Mouse (Mus musculus): Measurements from ENCODE around the gene Kcna5. TPM values are rescaled to one million over a fixed set of nuclear protein-coding genes. Genes with fewer than 3 reads are reported as not detected.

Gene Kcna5
- total RNA-seq (2021), result 10 to 100 TPM in 1 of 2 experiments, 1 to 10 TPM in 1; 3.8 to 10.3 TPM
- long read RNA-seq, experiment 1, transcript Kcna5-201 (1 exons, 2,862 nt), result major isoform, 19 of 20 reads
- long read RNA-seq, experiment 1, partial matches to known transcripts, result 0 of 20 reads
- long read RNA-seq, experiment 1, other reads (novel, unspliced or antisense), result 1 of 20 reads
- long read RNA-seq, experiment 2, transcript Kcna5-201 (1 exons, 2,862 nt), result major isoform, 9 of 9 reads
- long read RNA-seq, experiment 2, partial matches to known transcripts, result 0 of 9 reads
- long read RNA-seq, experiment 2, other reads (novel, unspliced or antisense), result 0 of 9 reads

DNA sequence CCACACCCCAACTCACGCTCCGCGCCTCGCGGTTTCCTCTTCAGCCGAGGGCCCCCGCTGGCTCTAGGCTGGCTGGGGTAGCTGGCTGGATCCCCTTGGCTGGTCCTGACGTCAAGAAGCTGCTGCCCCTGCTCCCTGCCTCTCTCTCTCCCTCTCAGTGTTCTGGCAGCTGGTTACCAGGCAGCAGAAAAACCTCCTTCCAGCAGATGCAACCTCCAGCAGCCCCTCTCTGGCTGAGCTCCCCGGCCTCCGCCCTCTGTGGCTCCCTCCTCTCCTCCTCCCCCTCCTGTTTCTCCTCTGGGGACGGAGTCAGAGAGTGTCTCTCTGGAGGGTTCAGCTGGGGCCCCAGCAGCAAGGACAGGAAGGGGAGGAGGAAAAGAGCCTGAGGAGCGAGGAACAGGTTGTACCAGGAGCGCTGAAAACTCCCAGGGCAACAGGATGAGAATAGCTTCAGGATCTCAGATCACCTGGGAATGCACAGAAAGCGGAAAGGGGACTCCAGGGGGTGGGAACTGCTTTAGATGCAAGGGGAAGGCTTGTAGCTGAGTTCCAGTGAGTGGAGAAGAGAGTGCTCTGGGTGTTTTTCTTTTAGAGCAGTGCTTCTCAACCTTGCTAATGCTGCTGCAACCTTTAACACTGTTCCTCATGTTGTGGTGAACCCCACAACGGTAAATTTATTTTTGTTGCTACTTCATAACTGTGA lies at the start of gene Kcna5:
TSS of gene Kcna5 (minus strand) at position 205 of the 703 bp plus-strand sequence.
- H3K27ac ChIP-seq, result peak within 1 kb of the TSS; percentile 87
- intact Hi-C loops (cut with DNase I), result no loop called here
- no peak for TF ChIP-seq CTCF (IDR thresholded peaks at IDR 0.05)
- H3K4me3 ChIP-seq, result peak within 1 kb of the TSS; percentile 70
- DNase-seq, result peak; percentile 62

DNA sequence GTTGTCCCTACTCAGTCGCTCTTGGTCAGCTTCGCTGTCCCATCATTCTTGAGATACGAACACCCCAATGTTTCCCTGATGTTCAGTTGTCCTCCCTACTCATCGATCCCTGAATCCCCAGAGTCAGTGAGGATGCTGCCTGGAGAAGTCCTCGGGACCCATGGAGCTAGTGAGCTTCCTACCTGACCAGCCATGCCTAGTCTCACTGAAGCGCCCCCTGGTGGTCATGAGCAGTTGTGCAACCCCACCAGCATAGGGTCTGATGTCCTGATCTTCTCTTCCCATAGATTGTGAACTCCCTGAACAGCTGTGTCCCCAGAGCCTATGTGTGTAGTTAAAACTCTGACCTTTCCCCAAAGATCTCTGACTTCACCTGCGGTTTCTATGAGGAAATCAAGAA lies 47.9 kb upstream of the Kcna5 start:
- Histone ChIP-seq H3K4me3 (no peak overlapping the region), H3K27ac (no peak overlapping the region)
- peak; percentile 84 for TF ChIP-seq CTCF (IDR thresholded peaks at IDR 0.05)
- intact Hi-C loops (cut with DNase I), result no loop called here
- peak; percentile 39 for DNase-seq

DNA sequence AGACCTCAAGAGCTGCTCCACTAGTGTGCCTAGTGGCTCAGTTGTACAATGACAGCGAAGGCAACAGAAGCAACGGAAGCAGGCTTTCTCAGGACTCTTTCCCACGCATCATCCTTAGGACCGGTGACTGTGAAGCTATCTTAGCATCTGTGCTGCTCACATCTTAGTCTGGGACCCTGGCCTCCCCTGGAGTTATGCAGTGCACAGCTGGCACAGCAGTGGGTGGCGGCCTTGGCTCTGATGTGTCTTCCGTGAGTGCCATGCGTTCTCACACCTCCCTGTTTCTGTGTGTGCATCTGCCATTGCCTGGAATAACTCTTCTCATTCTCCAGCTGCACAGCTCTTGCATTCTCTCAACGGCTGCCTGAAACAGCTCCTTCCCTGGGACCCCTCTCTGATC lies 46.4 kb upstream of the Kcna5 start:
- no peak for TF ChIP-seq CTCF (IDR thresholded peaks at IDR 0.05)
- H3K4me3 ChIP-seq, result no peak overlapping the region
- intact Hi-C loops (cut with DNase I), result no loop called here
- DNase-seq, result no peak
- no peak overlapping the region for H3K27ac ChIP-seq

DNA sequence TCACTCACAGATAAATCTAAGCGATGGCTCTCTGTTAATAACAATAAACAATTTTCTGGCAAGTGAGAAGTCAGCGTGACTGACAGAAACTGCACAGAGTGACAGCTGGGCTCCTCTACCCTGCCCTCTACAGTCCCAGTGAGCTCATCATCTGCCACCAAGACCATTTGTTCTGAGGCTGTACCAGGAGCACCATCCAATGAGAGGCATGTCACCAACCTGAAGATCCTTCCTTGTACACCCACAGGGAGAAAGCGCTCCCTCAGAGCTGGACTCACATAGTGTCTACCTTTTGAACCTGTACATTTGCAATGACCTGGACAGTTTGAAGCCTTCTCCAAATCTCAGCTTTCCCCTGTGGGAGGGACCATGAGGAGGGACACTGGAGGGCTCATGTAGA lies 45.4 kb upstream of the Kcna5 start:
- DNase-seq, result no peak
- TF ChIP-seq CTCF (IDR thresholded peaks at IDR 0.05), result no peak
- Histone ChIP-seq H3K27ac (no peak overlapping the region), H3K4me3 (no peak overlapping the region)
- intact Hi-C loops (cut with DNase I), result no loop called here

DNA sequence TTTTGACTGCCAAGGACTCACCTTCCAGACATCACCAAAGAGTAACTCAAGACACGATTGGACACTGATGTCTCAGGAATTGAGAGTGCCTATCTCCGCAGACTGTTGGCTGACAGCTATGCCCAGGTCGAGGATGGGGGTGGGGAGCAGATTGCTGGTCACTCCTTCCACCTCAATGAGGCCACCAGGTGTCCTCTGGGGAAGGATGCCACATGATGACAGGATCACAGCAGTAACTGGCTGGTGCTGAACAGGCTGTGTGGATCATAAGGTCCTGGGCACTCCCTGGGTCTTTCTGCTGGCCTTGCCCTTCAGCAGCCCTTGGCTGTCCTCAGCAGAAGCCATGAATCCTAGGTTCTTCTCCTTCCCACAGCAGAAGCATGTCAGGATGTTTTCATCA lies 42.2 kb upstream of the Kcna5 start:
- Histone ChIP-seq H3K27ac (no peak overlapping the region), H3K4me3 (no peak overlapping the region)
- no peak for DNase-seq
- intact Hi-C loops (cut with DNase I), result no loop called here
- no peak for TF ChIP-seq CTCF (IDR thresholded peaks at IDR 0.05)

DNA sequence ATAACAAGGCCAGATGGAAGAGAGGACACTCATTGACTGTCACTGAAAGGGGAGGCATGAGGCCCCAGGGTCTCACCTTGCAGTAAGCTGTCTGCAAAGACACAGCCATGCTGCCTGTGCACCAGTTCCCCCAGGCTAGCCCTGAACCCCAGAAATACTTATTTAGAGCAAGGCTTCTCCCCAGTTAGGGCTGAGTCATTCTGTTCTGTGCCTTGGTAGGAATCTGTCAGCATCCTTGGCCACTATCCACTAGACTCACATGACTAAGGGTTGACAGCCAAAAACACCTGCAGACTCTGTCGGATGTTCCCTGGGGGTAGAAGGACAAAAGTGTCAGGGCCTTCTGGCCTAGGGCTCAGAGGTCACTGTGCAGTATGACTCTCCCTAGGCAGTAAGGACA lies 41.4 kb upstream of the Kcna5 start:
- DNase-seq, result no peak
- intact Hi-C loops (cut with DNase I), result no loop called here

DNA sequence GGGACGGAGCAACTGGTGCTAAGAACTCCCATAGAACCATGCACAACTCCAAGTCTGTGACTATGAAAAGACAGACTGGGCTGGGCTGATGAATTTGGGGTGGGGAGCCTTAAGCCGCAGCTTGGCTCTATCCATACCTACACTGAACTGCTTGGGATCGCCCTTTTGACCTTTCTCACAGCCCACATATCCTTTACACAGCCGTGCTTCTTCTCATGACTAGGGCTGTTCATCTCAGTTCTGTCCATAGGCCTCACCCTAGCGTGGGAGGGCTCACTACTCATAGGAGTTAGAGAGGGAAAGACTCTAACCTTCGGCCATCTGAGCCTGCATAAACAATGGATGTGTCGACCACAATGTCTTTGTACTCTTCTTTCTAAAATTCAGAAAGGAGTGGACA lies 39.6 kb upstream of the Kcna5 start:
- Histone ChIP-seq H3K4me3 (no peak overlapping the region), H3K27ac (no peak overlapping the region)
- no peak for DNase-seq
- intact Hi-C loops (cut with DNase I), result no loop called here
- no peak for TF ChIP-seq CTCF (IDR thresholded peaks at IDR 0.05)

More for the DNA sequence above, 41.4 kb upstream of the Kcna5 start:
- Histone ChIP-seq H3K4me3 (no peak overlapping the region), H3K27ac (no peak overlapping the region)
- no peak for TF ChIP-seq CTCF (IDR thresholded peaks at IDR 0.05)

DNA sequence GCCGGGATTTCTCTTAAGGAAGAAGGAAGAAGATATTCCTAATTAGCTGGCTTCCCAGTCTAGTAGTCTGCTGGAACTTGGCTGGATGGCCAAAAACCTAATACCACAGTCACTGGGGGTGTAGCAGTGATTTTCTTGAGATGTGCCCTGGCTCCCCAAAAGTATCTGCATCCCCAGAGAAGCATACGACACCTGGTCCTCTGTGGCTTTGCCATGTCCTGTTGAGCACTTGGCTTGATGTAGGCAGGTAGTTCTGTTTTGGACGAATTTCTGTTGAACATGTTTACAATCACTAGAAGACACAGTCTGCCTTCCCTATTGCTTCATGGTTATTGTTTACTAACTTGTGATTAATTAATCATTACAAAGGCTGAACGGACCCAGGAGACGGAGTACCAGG lies 37.8 kb upstream of the Kcna5 start:
- Histone ChIP-seq H3K4me3 (no peak overlapping the region), H3K27ac (no peak overlapping the region)
- intact Hi-C loops (cut with DNase I), result no loop called here
- no peak for TF ChIP-seq CTCF (IDR thresholded peaks at IDR 0.05)
- DNase-seq, result no peak

DNA sequence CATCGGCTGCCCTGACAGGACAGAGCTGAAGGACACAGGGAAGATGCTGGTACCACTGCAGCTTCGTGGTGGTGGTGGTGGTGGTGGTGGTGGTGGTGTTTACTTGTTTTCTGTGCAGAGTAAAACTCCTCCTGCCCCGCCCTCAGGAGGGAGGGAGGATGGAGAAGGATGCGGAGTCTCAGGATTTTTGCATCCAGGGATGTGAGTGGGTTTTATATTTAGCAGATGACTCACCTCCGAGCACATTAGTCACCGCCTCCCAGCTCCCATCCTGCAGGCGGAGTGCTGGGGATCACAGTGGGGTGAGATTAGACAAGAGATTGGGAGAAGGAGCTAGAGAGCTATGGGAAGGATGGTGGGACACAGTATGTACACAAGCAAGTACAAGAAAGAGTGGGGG lies 34.6 kb upstream of the Kcna5 start:
- intact Hi-C loops (cut with DNase I), result no loop called here
- Histone ChIP-seq H3K27ac (no peak overlapping the region), H3K4me3 (no peak overlapping the region)
- no peak for DNase-seq
- no peak for TF ChIP-seq CTCF (IDR thresholded peaks at IDR 0.05)

DNA sequence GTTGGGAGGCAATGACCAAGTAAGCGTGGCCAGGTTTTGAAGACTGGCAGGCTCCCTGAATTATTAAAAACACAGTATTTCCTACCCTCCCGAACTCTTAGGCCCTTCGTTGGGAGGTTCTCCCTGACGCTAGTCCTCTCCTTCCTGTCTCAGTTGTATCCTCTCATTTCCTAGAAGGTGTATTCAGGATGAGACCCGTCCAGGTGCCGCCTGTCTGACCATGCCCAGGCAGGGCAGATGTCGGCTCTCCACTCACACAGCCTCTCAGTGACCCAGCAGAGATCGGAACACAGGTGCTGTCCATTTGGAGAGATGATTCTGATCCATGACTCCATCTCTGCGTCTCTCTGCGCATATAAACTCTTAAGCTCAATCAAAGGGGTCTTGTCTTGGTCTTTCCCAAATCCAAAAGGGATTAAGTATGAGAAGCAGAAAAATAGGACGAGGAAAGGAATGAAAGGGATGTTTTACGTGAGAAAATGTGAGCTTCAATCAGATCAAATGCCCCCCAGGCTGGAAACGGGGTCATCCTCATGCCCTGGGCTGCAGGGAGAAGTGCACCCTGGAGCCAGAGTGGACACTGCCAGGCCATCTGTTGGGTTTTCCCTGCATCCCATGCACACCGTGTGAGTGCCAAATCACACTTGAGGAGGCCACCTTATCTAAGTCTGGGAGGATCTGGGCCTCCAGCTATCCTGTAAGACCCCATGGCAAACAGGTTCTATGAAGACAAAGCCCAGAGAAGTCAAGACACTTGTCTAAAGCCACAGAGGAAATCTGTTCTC lies 33.0 kb upstream of the Kcna5 start:
- intact Hi-C loops (cut with DNase I), result no loop called here
- no peak for DNase-seq
- no peak overlapping the region for H3K27ac ChIP-seq
- no peak for TF ChIP-seq CTCF (IDR thresholded peaks at IDR 0.05)
- H3K4me3 ChIP-seq, result no peak overlapping the region

DNA sequence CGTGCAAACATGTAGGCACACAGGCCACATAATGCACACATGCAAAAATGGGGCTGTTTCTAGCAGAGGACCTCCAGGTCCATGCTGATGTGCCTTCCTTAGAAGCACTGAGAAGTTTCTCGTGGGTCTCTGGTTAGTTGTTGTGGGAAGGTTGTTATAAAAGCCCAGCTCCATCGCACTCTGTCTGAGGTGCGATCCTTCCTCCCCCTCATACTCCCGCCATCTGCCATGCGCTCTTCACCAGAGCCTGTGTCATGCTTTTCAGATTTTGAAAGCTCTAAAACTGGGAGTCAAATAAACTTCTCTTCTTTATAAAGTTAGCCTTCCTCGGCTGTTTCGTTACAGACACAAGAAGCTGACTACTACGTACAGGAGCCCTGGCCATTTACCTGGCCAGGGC lies 32.1 kb upstream of the Kcna5 start:
- H3K27ac ChIP-seq, result no peak overlapping the region
- H3K4me3 ChIP-seq, result no peak overlapping the region
- TF ChIP-seq CTCF (IDR thresholded peaks at IDR 0.05), result no peak
- intact Hi-C loops (cut with DNase I), result no loop called here
- DNase-seq, result no peak

DNA sequence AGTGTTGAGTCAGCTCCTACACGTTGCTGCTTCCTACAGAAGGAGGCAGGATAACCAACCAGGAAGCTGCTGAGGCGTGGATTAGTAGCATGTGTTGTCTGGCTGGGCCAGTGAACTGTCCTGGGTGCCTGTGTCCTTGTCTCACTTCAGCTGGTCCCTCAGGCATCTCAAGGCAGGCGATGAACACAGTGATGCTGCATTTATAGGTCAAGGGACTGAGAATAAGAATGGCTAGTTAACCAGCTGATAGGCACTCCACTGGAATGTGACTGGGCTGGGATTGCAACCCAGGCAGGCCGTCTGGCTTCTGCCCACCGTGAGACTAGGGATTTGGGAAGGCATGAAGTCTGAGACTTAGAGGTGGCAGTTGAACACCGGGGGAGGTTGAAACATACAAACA lies 29.2 kb upstream of the Kcna5 start:
- Histone ChIP-seq H3K4me3 (no peak overlapping the region), H3K27ac (no peak overlapping the region)
- TF ChIP-seq CTCF (IDR thresholded peaks at IDR 0.05), result no peak
- no peak for DNase-seq
- intact Hi-C loops (cut with DNase I), result loop anchor here (1.0 kb wide), 1 partner anchor 138 kb away; no protein-coding TSS in a partner anchor

DNA sequence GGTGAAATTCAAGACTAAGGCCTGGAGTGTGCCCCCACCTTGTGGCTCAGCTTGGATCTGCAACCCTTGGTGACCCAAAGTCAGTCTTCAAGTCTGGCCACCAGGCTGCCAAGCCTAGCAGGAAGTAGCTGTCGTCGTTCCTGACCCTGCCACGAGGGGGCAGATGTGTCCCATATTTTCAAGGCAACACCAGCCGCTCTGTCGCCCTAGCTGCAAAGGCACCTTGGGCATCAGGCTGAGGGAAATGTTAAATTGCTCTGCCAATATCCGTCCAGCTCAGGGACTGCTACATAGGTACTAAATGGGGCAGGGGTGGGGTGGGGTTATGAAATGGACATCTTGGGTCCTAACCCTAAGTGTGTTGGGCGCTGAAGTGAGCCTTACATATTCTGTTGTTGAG lies 28.7 kb upstream of the Kcna5 start:
- Histone ChIP-seq H3K27ac (no peak overlapping the region), H3K4me3 (no peak overlapping the region)
- peak; percentile 78 for DNase-seq
- intact Hi-C loops (cut with DNase I), result loop anchor here (1.0 kb wide), 1 partner anchor 138 kb away; no protein-coding TSS in a partner anchor
- peak; percentile 80 for TF ChIP-seq CTCF (IDR thresholded peaks at IDR 0.05)

All from gastrocnemius, adult 2 months (tissue).